Mouse (Mus musculus) T-cell, adult 2 months (primary cell): ENCODE measurements around the gene Stat5b.

ENCODE experiments used
- DNase-seq: peaks from one replicate; pipeline ENCODE4 v3.0.0; 2022; ENCODE audit warnings: low spot score

Stat5b gene

GRCm38 (mm10) chr11:100766726-100767125 is 83.8 kb downstream of the Stat5b start:
- DNase-seq, result no peak

DNA sequence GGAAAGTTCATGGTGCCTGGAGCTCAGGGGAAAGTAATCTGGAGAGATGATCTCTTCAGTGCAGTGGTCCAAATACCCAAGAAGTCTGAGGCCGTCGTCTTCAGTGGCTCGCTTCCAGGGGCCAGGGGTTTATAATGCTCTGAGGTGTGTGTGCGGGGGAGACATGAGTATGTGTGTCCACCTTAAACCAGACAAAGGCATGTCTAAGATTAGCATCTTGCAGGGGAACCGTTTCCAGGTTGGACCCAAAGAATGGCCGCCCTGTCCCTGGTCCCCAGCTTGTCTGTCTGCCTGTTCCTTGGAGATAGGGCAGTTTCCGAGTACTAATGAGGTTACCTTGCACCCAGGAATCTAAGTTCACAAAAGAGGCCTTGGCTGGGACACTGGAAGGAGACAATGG is 87.7 kb downstream of the Stat5b start, which contains the start of gene Hcrt:
Gene Hcrt, minus strand, starts transcription at position 101 of the 400 bp plus-strand sequence.
- DNase-seq, result no peak

- peak; percentile 78 for DNase-seq
Measured at GRCm38 (mm10) chr11:100761547-100762045, 88.9 kb downstream of the Stat5b start.

DNA sequence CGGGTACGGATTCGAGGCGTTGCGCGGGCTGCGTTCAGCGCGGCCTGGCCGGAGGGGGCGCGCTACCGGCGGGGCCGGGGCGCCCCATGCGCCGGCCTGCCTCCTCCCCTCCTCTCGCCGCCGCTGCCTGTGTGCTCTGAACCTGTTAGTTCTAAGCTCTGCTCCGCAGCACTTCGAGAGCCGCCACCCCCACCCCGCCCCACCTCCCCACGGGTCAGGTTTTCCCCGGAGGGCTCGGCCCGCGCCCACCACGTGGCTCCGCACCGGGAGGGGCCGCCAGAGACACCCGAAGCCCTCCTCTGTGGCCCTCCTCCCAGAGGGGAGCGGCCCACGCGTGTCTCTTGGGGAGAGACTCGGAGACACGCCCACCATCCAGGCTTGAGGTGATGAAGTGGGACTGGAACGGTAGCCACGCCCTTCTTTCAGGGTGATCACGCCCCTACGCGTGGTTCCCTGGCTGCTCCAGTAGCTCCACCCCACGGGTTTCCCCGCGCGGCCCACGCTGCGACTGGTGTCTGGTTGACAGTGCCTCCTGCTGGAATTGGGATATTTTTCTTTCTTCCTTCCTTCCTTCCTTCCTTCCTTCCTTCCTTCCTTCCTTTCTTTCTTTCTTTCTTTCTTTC is 90.8 kb downstream of the Stat5b start, which contains the start of gene Kcnh4:
Gene Kcnh4, minus strand, starts transcription at position 332 of the 623 bp plus-strand sequence.
- peak; percentile 84 for DNase-seq

GRCm38 (mm10) chr11:100758707-100759610 is 91.6 kb downstream of the Stat5b start:
- peak; percentile 52 for DNase-seq

- DNase-seq, result no peak
Measured at GRCm38 (mm10) chr11:100757566-100757965, 93.0 kb downstream of the Stat5b start.

GRCm38 (mm10) chr11:100756476-100756875 is 94.0 kb downstream of the Stat5b start:
- no peak for DNase-seq

- no peak for DNase-seq
Measured at GRCm38 (mm10) chr11:100754693-100755057, 95.8 kb downstream of the Stat5b start.

DNA sequence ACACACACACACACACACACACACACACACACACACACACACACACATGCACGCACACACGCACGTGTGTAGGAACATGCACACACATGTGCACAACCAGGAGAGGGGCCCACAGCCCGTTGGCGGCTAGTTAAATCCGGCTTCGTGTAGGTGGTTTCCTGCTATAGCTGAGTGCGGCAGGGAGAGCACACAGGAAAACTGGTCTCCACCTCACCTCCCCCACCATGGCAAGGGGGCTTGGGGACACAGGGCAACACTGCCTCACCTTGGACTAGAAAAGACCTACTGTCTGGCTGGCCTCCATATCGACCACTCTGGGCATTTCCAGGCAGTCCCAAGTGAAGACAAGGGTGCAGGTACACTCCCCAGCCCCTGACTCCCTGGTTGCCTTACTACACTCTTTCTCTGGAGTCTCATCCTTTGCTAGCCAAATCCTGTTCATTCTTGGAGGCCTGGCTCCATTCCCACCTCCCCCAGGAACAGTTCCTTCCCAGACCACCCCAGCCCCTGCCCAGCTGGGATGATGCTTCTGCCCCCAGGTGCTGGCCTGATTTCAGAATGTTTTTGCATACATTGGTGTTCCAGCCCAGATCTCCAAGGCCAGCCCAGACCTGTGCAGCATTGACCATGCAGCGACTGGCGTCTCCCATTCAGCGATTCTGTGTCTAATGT is 96.4 kb downstream of the Stat5b start:
- no peak for DNase-seq

DNA sequence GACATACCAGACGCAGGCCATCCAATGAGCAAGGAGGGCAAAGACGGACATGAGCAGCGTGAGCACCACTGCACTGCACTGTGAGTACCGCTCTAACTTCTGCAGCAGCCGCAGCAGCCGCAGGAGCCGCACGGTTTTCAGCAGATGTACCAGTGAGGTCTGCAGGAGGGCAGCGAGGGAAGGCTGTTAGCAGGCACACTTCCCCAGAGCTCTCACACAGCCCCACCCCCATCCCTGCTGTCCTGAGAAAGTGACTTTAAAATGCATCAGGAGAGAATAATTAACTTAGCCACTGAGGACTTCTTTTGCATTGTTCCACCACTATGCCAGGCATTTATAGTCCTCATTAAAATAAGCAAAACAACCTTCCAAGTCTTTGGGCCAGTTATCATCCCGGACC is 98.2 kb downstream of the Stat5b start:
- no peak for DNase-seq

GRCm38 (mm10) chr11:100750127-100750526 is 100.4 kb downstream of the Stat5b start:
- no peak for DNase-seq

DNA sequence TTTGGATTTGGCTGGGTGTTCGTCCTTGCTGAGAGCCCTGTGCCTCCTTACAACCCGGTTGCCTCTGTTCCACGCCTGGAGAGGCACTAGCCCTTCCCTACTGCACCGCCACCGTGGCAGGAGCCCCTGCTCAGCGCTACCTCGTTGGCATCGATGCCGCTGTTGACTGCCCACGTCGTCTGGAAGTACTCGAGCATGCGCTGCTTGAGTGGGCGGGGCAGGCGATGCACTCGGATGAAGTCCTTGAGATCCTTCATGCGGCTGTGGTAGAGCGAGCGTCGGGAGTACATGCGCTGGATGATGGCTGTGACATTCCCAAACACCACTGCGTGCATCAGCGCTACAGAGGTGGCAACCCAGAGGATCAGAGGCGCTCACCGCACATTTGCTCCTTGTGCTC is 101.1 kb downstream of the Stat5b start:
- DNase-seq, result no peak

- DNase-seq, result no peak
Measured at GRCm38 (mm10) chr11:100748620-100749019, 101.9 kb downstream of the Stat5b start.

GRCm38 (mm10) chr11:100747114-100747513 is 103.4 kb downstream of the Stat5b start:
- DNase-seq, result no peak

DNA sequence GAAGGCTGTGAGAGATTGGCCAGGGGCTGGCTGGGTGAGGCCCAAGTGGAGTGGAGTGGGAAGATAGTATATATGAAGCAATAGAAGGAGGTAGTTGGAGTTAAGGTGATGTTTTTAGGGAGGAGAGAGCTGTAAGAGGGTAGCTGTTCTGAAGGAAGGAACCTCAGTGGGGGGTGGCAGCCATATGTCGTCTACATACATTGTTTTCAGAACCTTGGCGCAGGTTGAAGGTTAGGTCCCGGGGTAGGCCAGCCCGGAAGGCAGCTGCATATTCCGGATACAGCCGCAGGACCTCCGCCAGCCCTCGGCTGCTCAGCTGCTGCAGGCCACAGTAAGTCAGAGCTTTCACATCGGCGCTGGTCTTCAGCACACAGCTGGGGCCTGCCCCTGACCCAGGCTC is 104.0 kb downstream of the Stat5b start:
- DNase-seq, result no peak

DNA sequence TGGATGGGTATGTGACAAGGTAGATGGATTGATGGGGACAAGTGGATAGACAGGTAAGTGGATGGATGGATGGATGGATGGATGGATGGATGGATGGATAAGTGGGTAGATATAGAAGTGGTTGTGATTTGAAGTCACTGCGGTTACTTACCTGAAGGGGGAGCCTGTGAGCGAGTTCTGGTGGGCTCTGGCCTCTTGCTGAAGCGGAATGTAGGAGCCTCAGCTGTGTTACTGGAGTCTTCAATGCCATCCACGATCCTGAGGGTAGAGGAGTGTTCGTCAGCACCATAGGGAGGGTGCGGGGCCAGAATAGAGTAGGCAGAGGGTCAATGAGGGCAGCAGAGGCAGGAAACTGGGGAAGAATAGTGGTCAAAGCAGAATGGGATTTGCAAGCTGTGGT is 105.4 kb downstream of the Stat5b start:
- DNase-seq, result peak; percentile 54

- no peak for DNase-seq
Measured at GRCm38 (mm10) chr11:100741348-100741747, 109.2 kb downstream of the Stat5b start.

- no peak for DNase-seq
Measured at GRCm38 (mm10) chr11:100738749-100739148, 111.8 kb downstream of the Stat5b start.

DNA sequence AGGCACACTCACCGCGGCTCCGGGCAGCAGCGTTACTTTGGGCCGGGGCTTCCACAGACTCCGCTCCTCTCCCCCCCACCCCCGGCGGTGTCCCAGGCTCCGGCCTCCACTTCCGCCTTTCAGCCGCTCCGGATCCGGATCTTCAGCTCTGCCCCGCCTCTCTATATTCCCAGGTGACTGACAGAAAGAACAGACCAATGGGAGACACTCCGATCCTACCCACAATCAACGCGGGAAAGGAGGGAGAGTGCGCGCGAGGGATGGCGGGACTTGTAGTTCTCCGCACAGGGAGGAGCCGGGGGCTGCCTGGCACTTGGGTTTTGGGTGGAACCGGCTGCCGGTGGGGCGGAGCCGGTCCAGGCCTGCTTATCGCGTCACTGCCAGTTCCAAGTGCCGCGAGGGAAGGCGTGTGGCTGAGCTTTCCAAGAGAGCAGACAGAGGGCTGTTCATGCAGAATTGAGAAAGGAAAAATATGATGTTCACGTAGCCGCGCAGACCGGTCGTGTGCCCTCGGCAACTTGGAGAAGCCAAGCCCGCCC is 112.4 kb downstream of the Stat5b start, which contains the start of gene Rab5c:
Gene Rab5c, minus strand, starts transcription at position 150 of the 539 bp plus-strand sequence.
- peak; percentile 100 for DNase-seq

GRCm38 (mm10) chr11:100737105-100737733 is 113.3 kb downstream of the Stat5b start:
- DNase-seq, result no peak

GRCm38 (mm10) chr11:100736746-100737080 is 113.8 kb downstream of the Stat5b start:
- no peak for DNase-seq
